Mouse (Mus musculus): Measurements from ENCODE around the gene Endou.

Endou gene

DNA sequence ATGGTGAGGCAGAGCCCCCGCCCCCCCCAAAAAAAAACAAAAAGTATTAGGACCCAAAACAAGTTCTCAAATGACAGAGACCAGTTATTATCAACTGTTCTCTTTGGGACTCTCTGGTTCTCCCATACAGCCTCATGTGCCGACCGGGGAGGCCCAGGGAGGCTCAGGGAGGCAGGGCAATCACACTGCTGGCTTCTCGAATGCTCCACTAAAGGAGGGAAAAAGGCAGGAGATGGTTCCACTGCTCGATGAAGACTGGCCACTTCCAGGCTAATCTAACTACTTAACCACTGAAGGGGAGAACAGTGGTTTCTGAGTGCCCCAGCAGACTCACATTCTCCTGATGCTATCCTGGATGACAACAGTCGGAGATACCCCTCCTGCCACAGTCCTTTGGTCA is 18.6 kb downstream of the Endou start:
- in situ Hi-C loops (cut with MboI; ENCODE audit: unreplicated experiment in 2 of 2): loop anchor here in 1 of 2 experiments (25.0 kb wide), 1 partner anchor 450 kb away; the partner anchor contains the start of genes Asb8 and Ccdc184

DNA sequence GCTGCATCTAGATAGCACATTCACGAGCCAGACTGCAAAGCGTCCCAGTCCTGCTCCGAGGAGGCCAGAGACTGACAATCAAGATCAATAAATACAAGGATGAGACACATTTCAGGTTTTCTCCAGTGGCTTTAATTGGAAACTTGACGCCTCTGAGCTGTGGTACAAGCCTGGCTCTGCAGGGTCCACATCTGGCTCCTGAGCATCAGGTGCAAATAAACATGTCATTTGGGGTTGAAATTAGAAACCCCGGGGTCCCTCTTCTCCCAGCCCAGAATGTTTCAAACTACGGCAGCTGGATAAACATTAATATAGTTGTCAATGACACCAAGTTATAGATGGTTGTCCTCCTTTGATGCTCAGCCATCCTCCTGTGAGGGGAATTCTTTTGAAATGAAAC is 20.2 kb downstream of the Endou start:
- in situ Hi-C loops (cut with MboI; ENCODE audit: unreplicated experiment in 2 of 2): loop anchor here in 1 of 2 experiments (25.0 kb wide), 1 partner anchor 451 kb away; the partner anchor contains the start of genes Asb8 and Ccdc184

DNA sequence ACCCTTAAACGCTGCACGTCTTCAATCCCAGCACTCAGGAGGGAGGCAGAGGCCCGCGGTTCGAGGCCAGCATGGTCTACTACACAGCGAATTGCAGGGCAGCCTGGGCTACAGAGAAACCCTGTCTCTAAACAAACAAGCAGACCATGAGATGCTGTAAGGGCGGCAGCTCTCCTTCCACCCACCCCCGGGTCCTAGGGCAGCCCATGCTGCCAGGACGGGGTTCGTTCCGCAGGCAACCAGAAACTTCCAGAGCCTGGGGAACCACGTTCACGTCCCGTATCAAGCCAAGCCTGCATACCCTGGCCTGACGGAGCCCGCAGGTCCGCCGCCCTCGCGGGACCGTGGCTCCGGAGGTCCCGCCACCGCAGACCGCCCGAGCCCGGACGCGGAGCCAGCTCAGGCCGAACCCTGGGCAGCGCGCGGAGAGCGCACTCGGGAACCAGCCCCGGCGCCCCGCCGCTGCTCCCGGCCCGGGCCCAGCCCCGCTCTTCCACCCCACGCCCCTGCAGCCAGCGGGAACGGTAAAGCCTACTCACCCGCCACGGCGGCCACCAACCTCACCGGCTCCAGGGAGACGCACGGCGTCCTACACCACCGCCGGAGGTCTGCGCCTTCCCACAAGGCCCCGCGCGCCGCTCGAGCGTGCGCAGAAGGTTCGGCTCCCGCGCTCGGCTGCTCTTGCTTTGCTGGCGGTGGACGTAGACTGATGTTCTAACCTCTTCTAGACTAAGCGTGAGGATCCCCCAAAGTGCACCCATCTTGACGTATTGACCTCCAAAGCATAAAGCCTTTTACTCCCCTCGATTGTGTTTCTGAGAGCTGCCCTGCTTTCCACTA is 25.7 kb downstream of the Endou start, which contains the start of gene Rpap3:
Rpap3 (minus strand) TSS at position 615 of the 840 bp plus-strand sequence.
- in situ Hi-C loops (cut with MboI; ENCODE audit: unreplicated experiment in 2 of 2): loop anchor here in 1 of 2 experiments (25.0 kb wide), 1 partner anchor 457 kb away; the partner anchor contains the start of genes Asb8 and Ccdc184

DNA sequence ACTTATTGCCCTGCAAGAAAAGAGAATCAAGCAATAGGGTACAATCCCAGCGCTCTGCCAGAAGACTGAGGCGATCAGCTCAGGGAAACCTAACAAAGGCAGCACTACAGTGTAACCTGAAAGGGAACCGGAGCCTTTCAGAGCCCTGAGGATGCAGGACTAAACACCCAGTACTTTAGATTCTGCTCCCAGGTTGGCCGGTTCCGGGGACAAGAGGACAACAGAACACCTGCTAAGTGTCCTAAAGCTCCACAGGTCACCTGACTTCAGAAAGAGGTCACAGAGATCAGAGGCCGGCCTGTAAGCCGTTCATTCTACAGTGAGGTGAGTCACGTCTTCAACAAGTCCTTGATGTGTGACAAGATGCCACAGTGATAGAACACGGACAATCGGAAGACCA is 34.5 kb downstream of the Endou start:
- in situ Hi-C loops (cut with MboI; ENCODE audit: unreplicated experiment in 2 of 2): no loop called here

DNA sequence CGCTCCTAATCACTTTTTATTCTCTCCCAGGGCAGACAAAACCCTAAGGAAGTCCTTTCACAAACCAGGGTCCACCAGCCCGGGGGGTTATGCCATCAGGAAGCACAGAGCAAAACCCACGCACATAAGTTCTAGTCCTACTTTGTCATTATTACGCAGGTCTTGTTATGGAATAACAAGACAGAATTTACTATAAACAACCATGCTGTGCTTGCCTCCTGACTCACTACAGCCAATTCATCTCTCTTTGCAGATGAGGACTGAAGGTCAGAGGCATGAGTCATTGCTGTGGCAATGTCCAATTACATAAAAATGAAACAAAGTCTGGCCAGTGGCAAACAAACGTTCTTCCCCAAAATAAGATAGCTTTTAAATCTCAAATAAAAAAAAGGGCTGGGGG is 37.7 kb downstream of the Endou start:
- in situ Hi-C loops (cut with MboI; ENCODE audit: unreplicated experiment in 2 of 2): no loop called here

DNA sequence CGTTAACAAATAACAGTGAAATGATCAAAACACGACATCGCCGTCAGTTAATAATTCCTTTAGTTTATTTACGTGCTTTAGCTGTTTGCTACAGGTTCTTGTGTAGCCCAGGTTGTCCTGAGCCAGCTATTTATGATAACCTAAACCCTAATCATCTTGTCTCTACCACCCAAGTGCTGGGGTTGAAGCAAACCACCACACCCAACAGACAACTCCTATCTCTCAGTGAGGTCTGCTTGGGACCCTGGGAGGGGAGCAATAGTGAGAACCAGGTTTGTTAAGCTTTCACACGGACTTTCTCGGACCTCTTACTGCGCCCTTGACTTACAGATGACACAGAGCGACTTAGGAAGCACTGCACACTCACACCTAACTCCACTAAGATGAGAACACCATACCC is 47.0 kb downstream of the Endou start:
- in situ Hi-C loops (cut with MboI; ENCODE audit: unreplicated experiment in 2 of 2): no loop called here

DNA sequence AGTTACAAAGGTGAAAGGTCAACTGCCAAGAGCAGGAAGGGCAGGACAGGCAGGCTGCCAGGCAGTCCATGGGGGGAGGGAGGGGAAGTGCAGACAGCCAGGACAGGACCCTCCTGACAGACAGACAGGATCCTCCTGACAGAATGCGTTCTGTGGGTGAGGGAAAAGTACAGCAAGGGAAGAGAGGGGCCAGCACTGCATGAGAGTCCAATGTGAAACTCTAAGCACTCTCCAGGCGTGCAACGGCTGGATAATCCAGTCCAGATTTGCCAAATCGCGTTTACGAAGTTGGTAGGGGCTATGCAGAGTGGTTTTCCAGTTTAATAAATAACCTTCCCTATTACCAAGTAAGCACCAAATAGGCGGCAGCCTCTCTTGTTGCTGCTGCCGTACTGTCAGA is 49.1 kb downstream of the Endou start:
- in situ Hi-C loops (cut with MboI; ENCODE audit: unreplicated experiment in 2 of 2): no loop called here

DNA sequence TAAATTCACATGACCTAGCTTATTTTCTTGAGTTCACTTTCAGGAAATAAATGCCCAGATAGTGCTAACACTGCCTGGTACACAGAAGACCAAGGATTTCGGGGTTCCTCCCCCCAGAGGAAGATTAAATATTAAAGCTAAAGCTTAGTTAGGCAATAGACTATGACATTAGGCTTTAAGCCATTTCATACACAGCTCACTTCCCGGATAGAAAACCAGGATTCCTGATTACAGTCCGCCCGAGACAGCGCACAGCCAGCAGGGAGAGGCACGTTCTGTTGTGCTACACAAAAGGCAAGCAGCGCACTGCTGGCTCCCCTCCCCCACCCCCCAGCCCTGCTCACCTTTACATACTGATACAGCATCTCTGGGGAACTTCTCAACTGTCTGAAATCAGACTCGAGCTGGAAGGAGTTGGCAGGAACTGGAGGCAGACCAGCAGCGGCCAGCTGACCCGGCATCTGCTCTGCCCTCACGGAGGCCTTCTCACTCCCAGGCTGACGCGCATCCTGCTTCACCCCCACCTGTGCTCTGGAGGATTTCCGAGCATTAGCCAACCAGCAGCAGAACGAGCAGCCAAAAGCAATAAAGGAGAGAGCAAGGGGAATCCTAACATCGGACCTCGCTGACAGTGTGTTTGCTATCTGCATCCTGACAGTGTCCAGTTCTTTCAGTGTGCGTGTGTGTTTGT is 51.0 kb downstream of the Endou start:
- in situ Hi-C loops (cut with MboI; ENCODE audit: unreplicated experiment in 2 of 2): no loop called here

DNA sequence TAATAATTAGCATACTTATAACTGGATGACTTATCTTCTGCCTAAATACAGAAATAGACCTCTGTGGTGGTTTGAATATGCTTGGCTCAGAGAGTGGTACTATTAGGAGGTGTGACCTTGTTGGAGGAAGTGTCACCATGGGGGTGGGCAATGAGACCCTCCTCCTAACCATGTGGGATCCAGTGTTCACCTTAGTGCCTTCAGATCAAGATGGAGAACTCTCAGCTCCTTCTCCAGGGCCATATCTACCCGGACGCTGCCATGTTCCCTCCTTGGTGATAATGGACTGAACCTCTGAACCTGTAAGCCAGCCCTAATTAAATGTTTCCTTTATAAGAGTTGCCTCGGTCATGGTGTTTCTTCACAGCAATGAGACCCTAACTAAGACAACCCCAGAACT is 53.8 kb downstream of the Endou start:
- in situ Hi-C loops (cut with MboI; ENCODE audit: unreplicated experiment in 2 of 2): no loop called here

DNA sequence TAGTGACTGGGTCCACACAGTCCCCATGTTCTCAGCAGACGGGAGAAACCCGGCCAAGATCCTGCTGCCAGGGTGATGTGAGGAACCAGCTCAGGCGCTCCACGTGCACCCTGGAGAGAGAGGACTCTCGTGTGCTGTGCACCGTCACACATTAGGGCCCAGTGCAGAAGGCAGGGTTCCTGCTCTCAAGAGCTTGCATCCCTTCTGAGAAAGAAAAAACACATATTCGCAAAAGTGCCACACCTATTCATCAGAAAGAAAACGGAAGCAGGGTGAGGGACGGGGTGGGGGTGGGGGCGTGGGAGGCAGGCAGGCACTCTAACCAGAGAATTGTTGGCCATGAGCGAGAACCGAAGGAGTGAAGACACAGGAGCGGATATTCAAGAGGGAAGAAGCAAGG is 55.2 kb downstream of the Endou start:
- in situ Hi-C loops (cut with MboI; ENCODE audit: unreplicated experiment in 2 of 2): no loop called here

DNA sequence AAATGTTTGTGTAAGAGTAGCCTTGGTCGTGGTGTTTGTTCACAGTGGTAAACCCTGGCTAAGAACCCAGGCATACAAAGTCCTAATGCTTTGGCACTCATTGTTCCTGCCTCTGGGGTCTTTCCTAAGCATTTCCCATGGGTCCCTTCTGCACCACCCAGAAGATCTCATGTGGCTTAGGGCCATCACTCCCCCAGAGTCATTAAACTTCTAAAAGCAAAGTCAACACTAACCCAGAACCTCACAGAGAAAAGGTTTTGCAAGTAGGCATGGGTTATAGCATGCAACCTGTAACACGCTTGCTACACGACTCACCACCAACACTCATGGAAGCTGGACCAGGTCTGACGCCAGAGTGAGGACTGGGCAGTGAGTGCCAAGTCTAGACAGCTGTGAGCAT is 56.7 kb downstream of the Endou start:
- in situ Hi-C loops (cut with MboI; ENCODE audit: unreplicated experiment in 2 of 2): loop anchor here (5.0 to 25.0 kb wide), 3 partner anchors 103 to 1162 kb away; partner anchors contain the start of genes OR5BS1P (in 1 of the 2), Olfr281 (in 1 of the 2) and Slc48a1 (in 1 of the 2)

DNA sequence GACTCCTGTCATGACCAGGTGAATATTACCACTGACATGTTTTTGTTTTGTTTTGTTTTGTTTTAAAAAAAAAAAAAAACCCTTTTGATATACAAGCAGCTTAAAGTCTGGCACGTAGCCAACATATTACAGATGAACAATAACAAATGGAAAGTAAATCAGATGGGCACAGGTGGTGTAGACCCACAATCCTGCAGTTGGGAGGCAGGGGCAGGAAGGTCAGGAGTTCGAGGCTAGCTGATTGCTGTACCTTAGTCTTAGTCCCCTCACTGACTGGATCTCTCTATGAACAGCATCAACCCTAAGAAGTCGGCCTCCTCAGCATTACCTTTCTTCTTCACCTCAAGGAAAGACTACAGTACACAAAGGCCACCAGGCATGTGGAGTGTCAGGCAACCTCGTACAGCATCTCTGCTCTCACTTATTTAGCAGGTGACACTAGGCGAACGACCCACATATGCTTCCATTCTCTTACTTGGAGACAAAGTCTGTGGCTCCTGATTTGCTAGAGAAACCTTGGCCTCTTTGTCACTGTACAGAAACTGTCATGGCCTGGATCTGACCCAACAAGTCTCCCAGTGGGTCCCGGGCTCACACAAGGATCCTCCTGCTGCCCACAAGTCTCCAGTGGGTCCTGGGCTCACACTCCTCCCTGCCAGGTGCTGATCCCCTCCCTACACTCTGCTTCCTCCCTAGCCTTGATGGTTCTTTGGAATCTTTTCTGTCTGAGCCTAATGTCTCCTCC is 57.7 kb downstream of the Endou start:
- in situ Hi-C loops (cut with MboI; ENCODE audit: unreplicated experiment in 2 of 2): loop anchor here (5.0 to 25.0 kb wide), 3 partner anchors 104 to 1161 kb away; partner anchors contain the start of genes OR5BS1P (in 1 of the 2), Olfr281 (in 1 of the 2) and Slc48a1 (in 1 of the 2)

DNA sequence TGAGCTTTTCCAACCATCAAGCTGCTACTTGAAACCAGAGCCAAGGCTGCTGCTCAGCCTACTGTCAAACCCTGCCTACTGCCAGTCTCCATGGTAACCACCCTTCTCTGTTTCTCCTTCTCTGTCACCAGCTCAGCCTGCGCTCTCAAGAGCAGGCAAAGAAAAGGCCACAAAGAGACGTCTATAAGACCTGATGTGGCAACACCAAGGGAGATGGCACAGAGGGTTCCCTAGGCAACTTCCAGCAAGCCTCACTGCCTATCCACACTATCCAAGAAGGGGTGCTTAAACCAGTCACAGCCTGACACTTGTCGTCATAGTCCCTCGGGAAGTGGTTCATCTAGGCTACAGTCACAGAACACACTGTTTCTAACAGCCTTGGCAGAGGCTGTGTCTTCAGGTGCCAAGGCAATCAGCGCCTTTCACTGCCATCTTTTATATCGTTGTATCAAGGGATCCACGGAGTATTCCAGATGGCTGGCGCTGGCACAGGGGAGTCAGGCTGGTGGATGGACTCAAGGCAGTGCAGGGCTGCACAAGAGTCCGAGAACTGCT is 58.9 kb downstream of the Endou start:
- in situ Hi-C loops (cut with MboI; ENCODE audit: unreplicated experiment in 2 of 2): loop anchor here (5.0 to 25.0 kb wide), 3 partner anchors 105 to 1160 kb away; partner anchors contain the start of genes OR5BS1P (in 1 of the 2), Olfr281 (in 1 of the 2) and Slc48a1 (in 1 of the 2)

DNA sequence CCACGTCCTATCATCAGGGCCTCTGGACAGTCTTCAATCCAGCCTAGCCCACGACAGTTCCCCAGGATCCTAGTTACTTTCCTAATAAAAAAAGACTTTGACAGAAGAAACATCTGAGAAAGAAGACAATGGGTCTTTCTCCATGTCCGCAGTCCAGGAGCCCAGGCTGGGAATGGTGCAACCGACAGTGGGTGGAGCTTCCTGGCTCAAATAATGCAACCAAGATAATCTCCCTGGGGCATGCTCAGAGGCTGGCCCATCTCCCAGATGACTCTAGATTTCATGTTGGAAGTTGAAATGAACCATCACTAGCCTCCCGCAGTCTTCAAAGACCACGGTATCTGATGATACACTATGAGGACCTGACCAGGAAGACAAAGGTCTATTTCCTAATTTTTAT is 60.6 kb downstream of the Endou start:
- in situ Hi-C loops (cut with MboI; ENCODE audit: unreplicated experiment in 2 of 2): loop anchor here (5.0 to 25.0 kb wide), 3 partner anchors 107 to 1158 kb away; partner anchors contain the start of genes OR5BS1P (in 1 of the 2), Olfr281 (in 1 of the 2) and Slc48a1 (in 1 of the 2)

DNA sequence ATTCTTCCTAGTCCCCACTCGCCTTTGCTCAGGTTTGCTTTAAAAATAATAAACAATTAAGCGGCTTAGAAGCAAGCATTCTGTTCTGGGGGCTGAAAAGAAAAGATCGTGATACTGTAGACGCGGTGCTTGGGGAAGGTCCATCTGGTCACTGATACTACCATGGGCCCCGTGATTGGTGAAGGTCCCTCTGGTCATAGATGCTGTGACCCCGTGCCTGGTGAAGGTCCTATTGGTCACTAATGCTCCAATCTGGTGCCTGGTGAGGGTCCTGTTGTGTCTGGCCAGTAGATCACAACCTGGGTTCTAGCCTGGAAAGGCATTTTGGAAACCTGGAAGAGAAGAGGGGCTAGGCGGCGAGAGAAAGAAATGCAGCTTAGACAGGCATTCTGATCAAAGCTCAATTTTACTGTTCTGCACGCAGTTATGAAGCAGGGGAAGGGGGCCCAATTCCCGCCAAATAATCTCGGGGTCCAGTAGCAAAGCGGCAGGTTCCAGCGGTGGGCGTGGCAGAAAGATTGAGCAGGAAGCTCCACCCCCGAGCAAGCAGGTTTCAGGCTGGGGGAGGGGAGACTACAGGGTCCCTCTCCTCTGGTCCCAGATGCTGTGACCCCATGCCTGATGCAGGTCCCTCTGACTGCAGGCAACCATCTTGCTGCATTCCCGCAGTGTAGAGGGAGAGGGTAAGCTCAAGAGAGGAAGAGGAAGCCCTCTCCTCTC is 62.8 kb downstream of the Endou start:
- in situ Hi-C loops (cut with MboI; ENCODE audit: unreplicated experiment in 2 of 2): loop anchor here (5.0 to 25.0 kb wide), 6 partner anchors 294 to 1156 kb away; partner anchors contain the start of genes OR5BS1P (in 1 of the 2), Olfr281 (in 1 of the 2) and Tmem106c (in 1 of the 2)

DNA sequence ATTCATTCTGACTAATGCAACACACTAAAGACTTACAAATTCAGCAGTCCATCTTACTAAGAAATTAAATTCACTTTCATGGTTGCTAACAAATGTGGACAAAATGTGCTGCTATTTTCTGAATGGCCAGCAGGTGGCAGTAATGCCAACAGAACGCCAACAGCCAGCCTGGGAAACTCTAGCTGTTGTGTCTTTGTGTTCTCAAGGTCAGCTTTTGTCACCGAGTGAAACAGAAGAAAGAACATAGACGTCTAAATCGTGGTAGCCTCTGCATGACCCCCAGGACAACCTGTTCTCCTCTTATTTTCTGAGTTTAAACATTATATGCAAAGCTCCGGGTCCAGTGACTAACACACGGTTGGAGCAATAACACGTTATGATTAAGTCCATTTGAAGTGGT is 63.7 kb downstream of the Endou start:
- in situ Hi-C loops (cut with MboI; ENCODE audit: unreplicated experiment in 2 of 2): loop anchor here (5.0 to 25.0 kb wide), 6 partner anchors 295 to 1155 kb away; partner anchors contain the start of genes OR5BS1P (in 1 of the 2), Olfr281 (in 1 of the 2) and Tmem106c (in 1 of the 2)

DNA sequence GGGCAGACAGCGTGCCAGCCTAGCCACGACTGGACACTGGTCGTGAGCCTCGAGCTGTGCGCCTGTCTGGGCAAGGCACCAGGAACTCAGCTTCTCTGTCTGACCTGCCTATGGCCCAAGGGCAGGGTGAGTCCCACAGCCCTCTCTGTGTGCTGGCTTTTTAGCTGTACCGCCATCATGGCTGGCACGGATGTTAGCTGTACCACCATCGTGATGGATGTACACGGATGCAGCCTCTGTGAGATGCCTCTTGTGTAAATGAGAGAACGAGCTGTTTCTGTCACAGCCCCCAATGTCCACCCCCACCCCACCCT is 64.7 kb downstream of the Endou start:
- in situ Hi-C loops (cut with MboI; ENCODE audit: unreplicated experiment in 2 of 2): loop anchor here (5.0 to 25.0 kb wide), 6 partner anchors 296 to 1154 kb away; partner anchors contain the start of genes OR5BS1P (in 1 of the 2), Olfr281 (in 1 of the 2) and Tmem106c (in 1 of the 2)

DNA sequence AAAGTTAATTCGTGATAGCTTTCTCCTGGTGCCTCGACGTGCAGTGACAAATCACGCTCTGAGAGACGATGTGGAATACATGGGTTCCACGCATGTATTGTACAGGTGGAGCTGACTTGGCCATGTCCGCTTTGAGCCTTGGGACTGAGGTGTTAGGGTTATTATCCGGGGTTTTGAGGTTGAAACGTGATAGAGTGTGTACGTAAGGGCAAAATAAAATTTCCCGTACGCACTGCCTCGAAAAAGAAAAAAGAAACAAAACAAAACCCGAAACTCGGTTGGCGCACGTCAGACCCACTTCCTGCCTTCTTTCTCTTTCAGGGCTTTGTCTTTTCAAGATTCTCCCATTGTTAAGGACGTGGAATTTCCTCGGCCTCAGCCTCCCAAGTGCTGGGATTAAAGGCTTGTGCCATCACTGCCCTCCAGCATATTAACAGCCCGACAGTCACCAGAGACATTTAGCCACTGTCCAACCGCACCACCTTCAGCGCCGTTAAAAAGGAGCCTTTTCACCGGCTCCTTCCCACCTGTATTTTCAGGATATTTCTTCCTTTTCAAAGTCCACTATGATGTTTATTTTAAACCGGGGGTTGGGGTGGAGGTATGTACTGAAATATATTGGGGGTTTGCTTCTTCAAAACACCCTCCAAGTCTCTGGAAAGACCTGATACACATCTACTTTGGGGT is 65.2 kb downstream of the Endou start:
- in situ Hi-C loops (cut with MboI; ENCODE audit: unreplicated experiment in 2 of 2): loop anchor here (5.0 to 25.0 kb wide), 6 partner anchors 296 to 1154 kb away; partner anchors contain the start of genes OR5BS1P (in 1 of the 2), Olfr281 (in 1 of the 2) and Tmem106c (in 1 of the 2)
